Mouse (Mus musculus): ENCODE measurements at regions not wholly inside any gene's neighbourhood (a gene's known extent, or its start where the extent isn't known, plus 50 kb on each side); places are given as distances from the start of the nearest gene placed in this dataset.

- TF ChIP-seq CTCF (IDR thresholded peaks at IDR 0.05): no peak
- no peak for TF ChIP-seq EP300 (IDR thresholded peaks at IDR 0.05)
Measured at GRCm38 (mm10) chr16:49985082-49986076, 185.0 kb downstream of the Cd47 start.
